Mouse (Mus musculus) layer of hippocampus, adult 6 months (tissue): Measurements from ENCODE around the gene Slc22a23. TPM values are rescaled to one million over a fixed set of nuclear protein-coding genes. Genes with fewer than 3 reads are reported as not detected.

Source experiments
- long read RNA-seq, 2 experiments: library from polyadenylated mRNA; unstranded; transcript quantifications; one replicate each; pipeline ENCODE4 v2.0.0; 2019 to 2020
- polyA plus RNA-seq: library from polyadenylated mRNA; unstranded; fragments of <200 nt; fragmentation: Nextera tagmentation; gene quantifications from 2 replicates; pipeline ENCODE4 v1.2.3, GENCODE M21; 2021

Slc22a23 gene
- 5.3 and 5.5 TPM in 2 replicates for polyA plus RNA-seq
- long read RNA-seq, experiment 1, partial matches to known transcripts: 1 of 10 reads
- long read RNA-seq, experiment 1, other reads (novel, unspliced or antisense): 8 of 10 reads
- long read RNA-seq, experiment 2, full-length matches to known transcripts: 6 of 27 reads
- long read RNA-seq, experiment 2, partial matches to known transcripts: 2 of 27 reads
- long read RNA-seq, experiment 2, other reads (novel, unspliced or antisense): 19 of 27 reads

GRCm38 (mm10) chr13:34345128-34346085 is at the start of gene Slc22a23:
TSS of gene Slc22a23 (minus strand) at chr13:34345182.

GRCm38 (mm10) chr13:34162491-34163303 is 182.3 kb downstream of the Slc22a23 start, which contains the start of gene Psmg4:
TSS of gene Psmg4 (plus strand) at chr13:34162964.

GRCm38 (mm10) chr13:34130226-34130731 is 214.7 kb downstream of the Slc22a23 start, which contains the start of gene Tubb2b:
TSS of gene Tubb2b (minus strand) at chr13:34130466.

Other genes with a start within 250 kb of the Slc22a23 start
- 32.3 and 49.4 TPM in 2 replicates for gene Tubb2b, start 214.7 kb downstream of the Slc22a23 start, polyA plus RNA-seq
- 113 and 123 TPM in 2 replicates for gene Psmg4, start 182.2 kb downstream of the Slc22a23 start, polyA plus RNA-seq